Mouse (Mus musculus) adrenal gland (tissue): Measurements from ENCODE around the gene Rnase12.

Experiments used
- intact Hi-C: fragments of 180-260 bp; cut with DNase I; formaldehyde crosslinking; loops from one replicate; pipeline ENCODE4 v1.15.1; 2025

Gene Rnase12

DNA sequence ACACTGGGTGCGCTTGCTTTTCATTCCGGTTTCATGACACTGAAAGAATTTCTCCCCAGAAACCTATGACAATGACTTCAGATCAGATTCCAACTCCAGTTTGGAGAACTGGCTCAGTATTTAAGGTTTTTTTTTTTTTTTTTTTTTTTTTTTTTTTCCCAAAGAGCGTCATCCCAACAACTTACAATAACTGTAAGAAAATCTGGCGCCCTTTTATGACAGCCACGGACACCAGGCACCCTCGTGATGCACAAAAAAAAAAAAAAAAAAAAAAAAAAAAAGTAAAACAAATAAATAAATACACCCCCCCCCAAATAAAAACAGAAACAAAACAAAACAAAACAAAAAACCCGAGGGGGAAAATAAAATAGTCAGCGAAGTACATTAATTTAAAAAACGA lies 30.3 kb upstream of the Rnase12 start:
- intact Hi-C loops = loop anchor here (5.0 kb wide), 1 partner anchor 280 kb away; the partner anchor contains the start of genes Ccnb1ip1 and Parp2

DNA sequence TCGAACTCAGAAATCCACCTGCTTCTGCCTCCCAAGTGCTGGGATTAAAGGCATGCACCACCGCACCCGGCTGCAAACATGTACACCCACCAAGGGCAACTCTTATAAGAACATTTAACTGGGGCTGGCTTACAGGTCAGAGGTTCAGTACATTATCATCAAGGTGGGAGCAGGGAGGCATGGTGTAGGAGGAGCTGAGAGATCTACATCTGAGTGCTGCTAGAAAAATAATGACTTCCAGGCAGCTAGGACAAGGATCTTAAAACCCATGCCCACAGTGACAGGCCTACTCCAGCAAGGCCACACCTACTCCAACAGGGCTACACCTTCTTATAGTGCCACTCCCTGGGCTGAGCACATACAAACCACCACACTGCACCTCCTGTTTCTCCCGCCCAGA lies 28.4 kb upstream of the Rnase12 start:
- intact Hi-C loops = loop anchor here (5.0 kb wide), 1 partner anchor 279 kb away; the partner anchor contains the start of genes Ccnb1ip1 and Parp2

DNA sequence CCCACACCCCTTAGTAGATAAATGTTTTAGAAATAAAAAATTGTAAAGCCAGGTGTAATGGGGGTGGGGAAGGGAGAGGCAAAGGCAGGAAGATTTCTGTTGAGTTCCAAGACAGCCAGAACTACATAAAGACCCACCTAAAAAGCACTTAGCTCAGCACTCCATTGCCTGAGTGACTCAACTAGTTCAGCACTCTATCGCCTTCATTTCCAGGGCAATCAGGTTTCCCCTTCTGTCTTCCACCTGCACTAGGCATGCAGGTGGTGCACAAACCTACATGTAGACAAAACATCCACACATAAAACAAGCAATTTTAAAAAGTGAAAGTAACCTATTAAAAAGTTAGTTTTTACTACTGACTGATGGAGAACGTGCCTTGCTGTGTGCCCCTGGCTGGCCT lies 27.6 kb upstream of the Rnase12 start:
- intact Hi-C loops = loop anchor here (5.0 kb wide), 1 partner anchor 278 kb away; the partner anchor contains the start of genes Ccnb1ip1 and Parp2

DNA sequence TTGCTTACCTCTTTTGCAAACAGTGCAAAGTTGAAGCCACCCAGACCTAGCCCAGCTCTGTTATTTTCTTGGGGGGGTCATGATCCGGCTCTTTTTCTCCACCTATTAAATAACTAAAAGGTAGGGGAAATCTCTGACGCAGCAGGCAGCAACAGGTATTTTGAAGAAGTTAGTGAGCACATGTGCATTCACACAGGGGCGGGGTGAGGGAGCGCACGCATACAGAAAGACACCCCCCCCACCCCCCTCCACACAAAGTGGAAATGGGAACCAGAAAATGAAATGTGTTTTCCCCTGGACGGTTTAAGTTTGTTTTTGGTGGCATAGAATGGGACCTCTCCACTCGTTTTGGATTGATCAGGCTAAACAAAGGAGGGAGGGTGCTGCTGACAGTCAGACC lies 26.3 kb upstream of the Rnase12 start:
- intact Hi-C loops = no loop called here

DNA sequence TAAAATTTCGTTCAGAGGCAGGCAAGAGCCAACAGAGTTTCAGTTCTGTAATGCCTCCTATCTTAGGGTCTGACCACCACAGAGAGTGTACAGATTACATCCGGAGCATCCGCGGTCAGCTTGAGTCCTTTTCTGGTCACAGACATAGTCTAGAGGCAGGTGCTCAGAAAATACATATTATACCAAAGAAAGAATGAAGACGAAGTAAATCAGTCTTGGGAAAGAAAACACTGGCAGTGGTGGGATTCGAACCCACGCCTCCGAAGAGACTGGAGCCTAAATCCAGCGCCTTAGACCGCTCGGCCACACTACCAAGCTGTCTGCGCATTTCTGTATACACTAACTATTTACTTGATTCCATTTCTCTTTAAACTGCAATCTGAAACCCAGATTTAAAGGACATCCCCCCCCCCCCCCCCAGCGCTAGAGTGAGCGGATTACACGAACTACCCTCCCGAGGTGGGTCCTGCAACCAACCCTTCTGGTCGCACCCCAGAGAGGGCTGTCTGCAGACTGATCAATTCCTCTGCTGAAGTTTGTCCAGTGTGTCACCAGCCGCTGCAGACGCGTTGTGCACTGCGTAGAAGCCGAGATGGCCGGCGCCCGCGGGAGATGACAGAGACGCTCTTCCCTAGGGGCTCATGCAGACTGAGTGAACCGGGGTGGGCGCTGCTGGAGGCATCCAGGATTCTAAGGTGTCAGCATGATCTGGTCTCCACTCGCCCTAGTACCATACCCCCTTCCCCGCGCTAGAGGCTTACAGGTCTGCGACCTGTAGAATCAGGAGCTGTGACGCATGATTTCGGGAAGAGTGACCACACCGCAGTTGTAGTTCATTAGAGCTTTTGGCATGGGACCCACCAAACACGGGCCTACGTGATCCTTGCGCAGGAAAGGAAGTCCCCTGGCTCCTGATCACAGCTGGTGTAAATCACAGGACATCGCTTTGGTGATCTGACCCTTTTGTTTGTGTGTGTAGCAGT lies 25.4 kb upstream of the Rnase12 start:
- intact Hi-C loops = no loop called here

DNA sequence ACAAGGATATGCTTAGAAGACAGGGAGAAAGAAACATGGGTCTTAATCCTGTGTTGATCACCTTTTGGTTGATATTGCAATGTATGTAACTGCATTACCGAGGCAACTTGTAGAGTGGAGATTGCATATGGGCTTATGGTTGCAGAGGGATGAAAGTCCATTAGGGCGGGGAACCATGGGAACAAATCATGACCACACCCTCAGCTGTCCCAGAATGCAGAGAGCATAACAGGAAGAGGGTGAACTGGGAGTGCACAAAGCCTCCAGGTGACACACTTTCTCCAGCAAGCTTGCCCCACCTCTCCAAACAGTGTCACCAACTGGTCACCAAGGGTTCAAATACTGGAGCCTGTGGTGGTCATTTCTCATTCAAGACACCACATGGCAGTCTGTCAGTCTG lies 23.6 kb upstream of the Rnase12 start:
- intact Hi-C loops = no loop called here

DNA sequence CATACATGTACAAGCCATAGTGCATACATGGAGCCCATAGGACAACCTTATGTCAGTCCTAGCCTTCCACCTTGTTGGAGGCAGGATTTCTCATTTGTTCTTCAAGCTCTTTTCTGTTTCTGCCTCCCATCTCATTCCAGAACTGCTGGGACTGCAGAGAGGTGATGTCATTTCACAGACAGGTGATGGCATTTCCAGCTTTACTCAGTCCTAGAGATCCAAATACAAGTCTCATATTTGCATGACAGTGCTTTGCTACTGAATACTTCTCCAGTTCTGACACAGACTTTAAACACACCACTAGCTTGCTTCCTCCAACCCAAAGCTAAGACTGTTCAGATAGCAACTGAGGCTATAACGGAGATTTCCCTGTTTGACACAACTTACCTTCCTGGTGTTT lies 21.7 kb upstream of the Rnase12 start:
- intact Hi-C loops = no loop called here

DNA sequence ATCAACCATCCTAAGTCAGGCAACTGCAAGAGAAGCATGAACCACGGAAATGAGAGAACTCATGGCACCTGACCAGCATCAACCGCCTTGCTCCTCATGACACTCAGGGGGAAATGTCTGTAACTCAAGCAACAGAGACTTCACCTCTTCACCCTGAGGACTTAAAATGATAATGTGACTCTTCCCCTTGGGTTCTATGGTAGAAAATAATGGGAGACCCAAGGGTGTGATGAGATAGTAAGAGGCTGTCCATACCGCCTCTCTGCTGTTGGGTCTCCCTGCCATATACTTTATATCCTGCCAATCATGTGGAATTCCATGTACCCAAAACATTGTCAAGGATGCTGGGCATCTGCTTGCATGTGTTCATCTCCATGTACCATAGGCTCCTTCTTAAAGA lies 16.9 kb upstream of the Rnase12 start, which contains the start of gene Olfr750:
Gene Olfr750, minus strand, starts transcription at position 101 of the 400 bp plus-strand sequence.
- intact Hi-C loops = no loop called here

DNA sequence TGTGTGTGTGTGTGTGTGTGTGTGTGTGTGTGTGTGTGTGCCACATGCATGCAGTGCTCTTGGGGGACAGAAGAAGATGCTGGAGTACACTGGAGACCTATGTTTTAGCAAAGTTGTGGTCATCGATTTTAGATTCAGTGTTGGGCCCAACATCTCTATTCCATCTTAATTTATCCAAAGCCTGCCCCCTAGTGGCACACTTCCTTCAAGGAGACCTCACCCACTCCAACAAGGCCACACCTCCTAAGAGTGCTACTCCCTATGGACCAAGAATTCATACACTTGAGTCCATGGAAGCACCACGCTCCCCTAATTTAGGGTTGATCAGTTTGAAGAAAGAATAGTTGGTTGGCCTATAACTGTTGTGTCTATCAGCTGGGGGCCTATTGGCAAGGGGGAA lies 12.2 kb upstream of the Rnase12 start:
- intact Hi-C loops = no loop called here

DNA sequence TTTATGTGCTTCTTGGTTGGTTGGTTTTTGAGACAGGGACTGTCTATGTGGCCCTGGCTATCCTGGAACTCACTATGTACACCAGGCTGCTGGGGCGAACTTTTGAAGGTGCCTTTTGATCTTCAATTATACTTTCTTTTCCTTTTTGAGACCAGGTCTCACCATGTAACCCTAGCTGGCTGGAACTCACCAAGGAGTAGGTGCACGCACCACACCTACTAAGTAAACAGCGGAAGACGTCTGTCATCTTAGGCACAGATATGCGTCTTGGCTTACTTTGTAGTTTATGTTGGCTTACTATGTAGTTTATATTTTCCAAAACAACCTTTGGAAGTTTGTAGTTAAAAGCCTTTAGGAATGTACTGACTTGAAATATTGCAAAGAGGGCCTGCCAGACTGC lies 11.5 kb upstream of the Rnase12 start:
- intact Hi-C loops = no loop called here

DNA sequence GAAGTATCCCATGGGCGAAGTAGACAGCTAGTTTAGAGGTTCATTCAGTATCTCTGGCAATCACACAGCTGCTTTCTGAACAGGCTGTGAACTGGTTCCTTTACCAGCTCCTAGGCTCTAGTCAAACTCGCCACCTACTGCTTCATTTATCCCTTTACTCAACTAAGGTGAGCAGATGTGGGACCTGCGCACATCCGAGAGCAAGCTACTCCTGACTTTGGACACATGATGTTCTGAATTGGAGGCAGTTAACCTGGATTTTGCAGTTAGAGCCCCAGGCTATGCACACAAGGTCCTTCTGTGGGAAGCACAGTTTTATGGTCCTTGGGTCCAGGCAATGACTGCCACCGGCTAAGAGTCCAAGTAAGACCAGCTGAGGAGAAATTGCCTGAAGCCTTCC lies 3.3 kb upstream of the Rnase12 start:
- intact Hi-C loops = loop anchor here (5.0 kb wide), 1 partner anchor 83 kb away; no protein-coding TSS in a partner anchor

DNA sequence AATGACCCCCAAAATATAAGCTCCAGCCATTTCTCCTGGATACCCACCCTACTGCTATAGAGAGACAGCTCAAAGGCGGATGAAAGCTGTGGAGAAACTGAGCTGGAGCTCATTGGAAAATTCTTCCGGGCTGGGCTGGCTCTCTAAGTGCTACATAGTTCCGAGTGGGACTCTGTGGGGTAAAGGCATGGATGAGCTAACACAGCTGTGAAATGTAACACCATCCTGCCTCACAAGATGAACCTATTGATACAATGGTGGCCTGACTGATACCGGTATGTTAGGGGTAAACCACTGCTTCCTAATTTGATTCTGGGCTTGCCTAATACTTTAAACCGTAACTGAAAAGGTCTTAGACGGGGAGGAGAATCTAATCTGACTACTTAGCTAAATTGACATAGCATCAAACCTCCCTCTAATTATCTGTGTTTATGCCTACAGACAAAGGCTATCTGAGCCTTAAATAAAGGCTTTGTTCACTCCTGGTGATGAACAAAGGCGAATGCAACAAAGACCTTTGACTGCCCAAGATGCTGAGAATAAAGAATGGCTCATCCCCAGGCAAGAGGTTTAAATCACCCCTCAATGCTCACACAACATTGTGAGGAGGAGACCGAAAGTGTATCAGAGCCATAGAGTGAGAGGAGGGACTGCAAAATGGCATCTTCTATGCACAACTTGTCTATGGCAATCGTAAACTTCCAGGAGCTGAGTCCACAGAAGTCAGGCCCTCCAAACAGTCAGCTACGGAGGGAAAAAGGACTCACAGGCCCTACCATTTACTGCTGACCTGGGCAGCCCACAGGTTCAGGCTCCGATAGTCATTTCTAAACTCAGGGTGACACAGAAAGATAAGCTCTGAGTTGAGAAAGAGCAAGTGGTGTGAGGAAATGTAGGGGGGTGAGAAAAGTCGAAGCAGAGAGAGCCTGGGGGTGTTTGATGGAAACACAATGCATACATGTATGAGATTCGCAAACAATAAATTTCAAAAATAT lies 2.9 kb downstream of the Rnase12 start:
- intact Hi-C loops = no loop called here

DNA sequence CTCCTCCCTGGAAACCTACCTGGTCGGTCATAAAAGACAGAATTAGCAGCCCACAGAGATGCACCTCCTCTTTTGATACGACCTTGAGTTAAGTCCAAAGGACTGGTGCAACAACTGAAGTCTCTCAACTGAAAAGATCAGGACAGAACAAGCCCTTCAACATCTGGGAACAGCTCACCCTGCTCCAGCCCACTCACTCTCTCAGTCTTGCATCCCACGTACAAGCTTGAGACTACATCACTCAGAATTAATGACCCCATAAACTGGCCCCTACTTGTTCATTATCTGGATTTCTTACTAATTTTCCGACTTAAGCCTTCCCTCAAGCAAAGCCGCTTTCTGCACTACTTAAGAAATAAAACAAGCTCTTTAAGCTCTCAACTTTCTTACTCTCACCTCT lies 4.3 kb downstream of the Rnase12 start:
- intact Hi-C loops = no loop called here

DNA sequence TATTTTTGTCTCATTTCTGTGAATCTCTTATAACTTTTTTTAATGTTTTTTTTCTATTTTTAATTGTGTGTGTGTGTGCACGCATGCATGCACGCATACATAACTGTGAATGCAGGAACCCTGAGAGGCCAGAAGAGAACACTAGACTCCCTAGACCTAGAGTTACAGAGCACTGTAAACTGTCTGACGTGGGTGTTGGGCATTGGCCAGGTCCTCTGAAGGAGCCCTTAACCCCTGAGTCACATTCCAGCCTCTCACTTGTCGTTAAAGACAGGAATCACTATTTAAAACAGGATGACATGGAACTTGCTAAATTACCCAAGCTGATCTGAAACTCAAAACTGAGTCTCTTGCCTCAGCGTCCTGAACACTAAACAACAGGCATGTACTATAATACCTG lies 5.5 kb downstream of the Rnase12 start:
- intact Hi-C loops = no loop called here

DNA sequence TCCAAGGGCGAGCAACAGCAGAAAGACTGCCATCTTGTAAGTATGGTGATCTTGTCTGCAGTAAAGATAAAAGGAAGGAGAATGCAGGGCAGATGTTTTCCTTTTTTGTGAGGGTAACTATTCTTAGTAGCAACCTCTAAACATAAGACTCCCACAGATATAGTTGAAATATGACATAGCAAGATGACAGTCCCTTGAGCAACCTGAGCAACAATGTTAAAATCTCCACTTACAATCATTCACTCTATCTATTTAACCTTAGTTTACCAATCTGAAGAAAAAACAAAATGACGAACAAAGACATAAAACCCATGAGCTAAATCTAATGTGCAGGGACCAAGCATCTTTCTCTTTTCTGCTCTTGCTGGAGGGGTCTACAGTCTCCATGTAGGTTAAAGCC lies 7.4 kb downstream of the Rnase12 start, which contains the start of gene Rnase11:
Gene Rnase11, minus strand, starts transcription at position 101 of the 400 bp plus-strand sequence.
- intact Hi-C loops = no loop called here

DNA sequence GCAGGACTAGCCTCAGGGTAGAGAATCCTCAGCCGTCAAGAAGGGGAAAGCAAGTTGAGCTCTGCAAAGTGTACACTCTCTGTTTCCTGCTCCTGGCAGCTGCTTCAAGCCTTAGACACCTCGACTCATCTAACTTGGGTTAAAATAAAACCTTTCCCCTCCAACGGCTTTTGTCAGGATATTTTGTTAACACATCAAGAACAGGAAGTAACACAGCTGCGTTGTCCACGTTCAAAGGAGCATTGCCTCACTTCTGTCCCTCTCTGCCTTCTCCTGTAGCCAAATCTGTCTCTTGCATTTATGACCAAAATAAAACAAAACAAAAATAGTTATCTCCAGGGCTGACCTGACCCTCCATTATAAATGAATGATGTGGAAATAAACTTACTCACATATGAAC lies 9.6 kb downstream of the Rnase12 start:
- intact Hi-C loops = no loop called here

DNA sequence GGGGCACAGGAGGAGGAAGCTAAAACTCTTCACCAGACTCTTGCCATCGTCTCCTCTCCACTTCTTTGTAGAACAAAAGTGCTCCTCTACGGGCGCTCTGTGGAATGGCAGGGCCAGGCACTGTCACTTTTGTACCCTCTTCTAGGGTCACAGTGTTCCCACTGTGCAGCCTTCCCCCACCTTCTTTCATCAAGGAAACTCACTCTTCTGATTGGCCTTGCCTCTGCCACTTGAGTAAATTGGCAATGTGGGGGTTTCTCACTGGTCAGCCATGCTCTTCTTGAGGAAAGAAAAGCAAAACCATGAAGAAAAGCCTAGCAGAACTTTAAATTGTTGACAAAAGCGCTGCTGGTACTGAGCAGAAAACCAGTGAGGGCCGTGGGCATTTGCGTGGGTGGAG lies 15.7 kb downstream of the Rnase12 start, which contains the start of gene Rnase9:
Gene Rnase9, minus strand, starts transcription at position 101 of the 400 bp plus-strand sequence.
- intact Hi-C loops = no loop called here

DNA sequence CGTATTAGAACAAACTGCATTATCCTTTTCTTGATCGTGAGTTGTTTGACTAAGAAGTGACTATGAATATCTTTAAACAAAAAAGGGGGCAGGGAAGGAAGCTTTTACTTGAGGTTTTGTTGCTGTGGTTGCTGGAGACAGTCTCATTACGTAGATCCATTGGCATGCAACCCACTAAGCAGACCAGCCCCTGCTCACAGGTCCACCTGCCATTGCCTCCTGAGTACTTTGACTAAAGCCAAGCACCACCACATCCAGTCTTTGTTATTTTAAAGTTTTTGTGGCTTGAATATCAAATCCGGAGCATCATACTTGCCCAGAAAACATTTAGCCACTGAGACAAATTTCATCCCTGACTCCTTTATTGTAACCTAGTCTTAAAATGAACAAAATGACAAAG lies 21.2 kb downstream of the Rnase12 start:
- intact Hi-C loops = no loop called here

DNA sequence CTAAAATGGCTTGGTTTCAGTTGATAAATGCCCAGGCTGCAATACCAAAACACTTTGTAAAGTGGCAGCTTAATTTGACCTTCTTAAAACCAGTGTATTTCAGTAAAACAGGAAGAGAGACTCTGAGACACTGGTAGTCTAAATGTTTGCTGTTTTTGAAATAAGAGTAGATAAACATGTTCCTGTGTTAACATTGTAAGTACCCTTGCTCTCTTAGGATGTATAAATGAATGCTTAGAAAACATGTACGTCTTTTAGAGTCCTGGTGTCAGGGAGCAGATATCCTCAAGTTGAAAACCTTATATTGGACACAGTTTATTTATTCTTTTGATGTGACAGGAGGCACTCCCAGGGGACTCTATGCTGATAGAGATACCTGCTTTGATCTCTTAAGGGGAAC lies 22.3 kb downstream of the Rnase12 start:
- intact Hi-C loops = no loop called here

DNA sequence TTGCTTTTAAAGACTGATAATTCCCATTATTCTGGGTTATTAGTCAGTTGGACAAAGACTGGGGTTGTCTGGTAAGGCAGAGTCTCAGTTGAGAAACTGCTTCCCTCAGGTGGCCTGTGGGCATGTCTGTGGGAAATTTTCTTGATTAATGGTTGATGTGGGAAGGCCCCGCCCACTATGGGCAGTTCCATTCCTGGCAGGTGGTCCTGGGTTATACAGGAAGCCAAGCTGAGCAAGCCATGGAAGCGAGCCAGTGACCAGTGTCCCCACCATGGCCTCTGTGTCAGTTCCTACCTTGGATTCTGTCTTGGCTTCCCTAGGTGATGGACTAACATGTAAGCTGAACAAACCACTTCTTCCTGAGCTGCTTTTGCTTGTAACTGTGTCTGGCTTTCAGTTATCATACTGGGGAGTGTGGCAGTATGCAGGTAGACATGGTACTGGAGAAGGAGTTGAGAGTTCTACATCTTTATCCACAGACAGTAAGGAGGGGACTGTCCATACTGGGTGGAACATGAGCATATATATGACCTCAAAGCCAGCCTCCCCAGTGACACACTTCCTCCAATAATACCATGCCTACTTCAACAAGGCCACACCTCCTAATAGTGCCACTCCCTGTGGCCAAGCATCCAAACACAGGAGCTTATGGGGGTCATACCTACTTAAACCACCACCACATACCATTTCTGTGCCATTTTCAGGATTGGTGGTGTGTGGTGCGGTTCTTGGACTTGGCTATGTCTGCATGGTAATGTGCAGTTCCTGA lies 29.9 kb downstream of the Rnase12 start:
- intact Hi-C loops = loop anchor here (5.0 kb wide), 1 partner anchor 75 kb away; no protein-coding TSS in a partner anchor
